Mouse (Mus musculus): ENCODE results near the gene Fam83e. TPM values are rescaled to one million over a fixed set of nuclear protein-coding genes. Genes with fewer than 3 reads are reported as not detected.

Gene Fam83e
- total and polyA plus RNA-seq, 2 experiments from 2014 or later, result 0.16 TPM; not detected in 1

GRCm38 (mm10) chr7:45742338-45742737 is 21.3 kb downstream of the Fam83e start:
- no peaks in the 10 kb centered on the region for H3K4me1 ChIP-seq (ENCODE audit: insufficient read depth, low read length)
- no peaks in the 10 kb centered on the region for H3K36me3 ChIP-seq (ENCODE audit: insufficient read depth, low read length)
- WGBS, result 33% methylated on average over 19 of the region's 19 CpGs
- no peaks in the 10 kb centered on the region for H3K27me3 ChIP-seq (ENCODE audit: insufficient read depth, low read length)
- ATAC-seq (ENCODE audit: low FRiP score), result no peak
- no peaks in the 10 kb centered on the region for H3K9me3 ChIP-seq (ENCODE audit: low read length)
- peak; percentile 50 for TF ChIP-seq CTCF (IDR thresholded peaks at IDR 0.05)
- H3K27ac ChIP-seq (ENCODE audit: low read depth, low read length), result no peak overlapping the region
- peak overlapping the region; percentile 18; the same call in 1 of the 2 replicates for H3K4me2 ChIP-seq (ENCODE audit: low read depth, low read length, poor library complexity, severe bottlenecking)
- H3K9ac ChIP-seq (replicated peaks; ENCODE audit: low read length, poor library complexity, severe bottlenecking), result no peak overlapping the region
- H3K4me3 ChIP-seq (ENCODE audit: low read depth, low read length), result no peak overlapping the region
- peak; percentile 22 for DNase-seq (ENCODE audit: low spot score)

GRCm38 (mm10) chr7:45744387-45744786 is 23.4 kb downstream of the Fam83e start:
- DNase-seq (ENCODE audit: low spot score), result peak; percentile 78
- no peaks in the 10 kb centered on the region for H3K9me3 ChIP-seq (ENCODE audit: low read length)
- TF ChIP-seq CTCF (IDR thresholded peaks at IDR 0.05), result no peak
- H3K4me2 ChIP-seq (ENCODE audit: low read depth, low read length, poor library complexity, severe bottlenecking), result no peak overlapping the region
- no peak for ATAC-seq (ENCODE audit: low FRiP score)
- no peak overlapping the region for H3K9ac ChIP-seq (replicated peaks; ENCODE audit: low read length, poor library complexity, severe bottlenecking)
- no peaks in the 10 kb centered on the region for H3K4me1 ChIP-seq (ENCODE audit: insufficient read depth, low read length)
- H3K4me3 ChIP-seq (ENCODE audit: low read depth, low read length), result no peak overlapping the region
- no peaks in the 10 kb centered on the region for H3K36me3 ChIP-seq (ENCODE audit: insufficient read depth, low read length)
- H3K27ac ChIP-seq (ENCODE audit: low read depth, low read length), result no peak overlapping the region
- no peaks in the 10 kb centered on the region for H3K27me3 ChIP-seq (ENCODE audit: insufficient read depth, low read length)
- 46% methylated on average over 2 of the region's 2 CpGs for WGBS

DNA sequence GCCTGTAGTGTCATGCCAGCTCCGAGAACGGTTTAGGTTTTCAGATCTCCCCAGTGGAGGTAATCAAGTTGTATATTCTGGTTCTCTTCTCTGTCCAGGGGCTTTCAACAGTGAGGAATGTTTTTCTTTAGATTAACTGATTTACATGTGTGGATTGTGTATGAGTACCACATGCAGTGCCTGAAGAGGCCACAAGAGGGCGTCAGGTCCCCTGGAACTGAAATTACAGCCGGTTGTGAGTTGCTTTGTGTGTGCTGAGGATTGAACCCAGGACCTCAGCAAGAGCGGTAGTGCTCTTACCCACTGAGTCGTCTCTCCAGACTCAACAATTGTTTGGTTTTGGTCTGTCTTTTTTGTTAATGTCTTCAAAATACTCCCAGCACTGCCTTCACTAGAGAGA is 25.5 kb downstream of the Fam83e start:
- Histone ChIP-seq H3K36me3 (ENCODE audit: insufficient read depth, low read length) (no peaks in the 10 kb centered on the region), H3K4me3 (ENCODE audit: low read depth, low read length) (no peak overlapping the region), H3K27ac (ENCODE audit: low read depth, low read length) (no peak overlapping the region), H3K9ac (replicated peaks; ENCODE audit: low read length, poor library complexity, severe bottlenecking) (no peak overlapping the region), H3K27me3 (ENCODE audit: insufficient read depth, low read length) (no peaks in the 10 kb centered on the region), H3K9me3 (ENCODE audit: low read length) (no peaks in the 10 kb centered on the region), H3K4me2 (ENCODE audit: low read depth, low read length, poor library complexity, severe bottlenecking) (no peak overlapping the region), H3K4me1 (ENCODE audit: insufficient read depth, low read length) (no peaks in the 10 kb centered on the region)
- ATAC-seq (ENCODE audit: low FRiP score) (no peak), DNase-seq (ENCODE audit: low spot score) (no peak)
- peak; percentile 58 for TF ChIP-seq CTCF (IDR thresholded peaks at IDR 0.05)
- 63% methylated on average over 6 of the region's 6 CpGs for WGBS

- no peaks in the 10 kb centered on the region for H3K27me3 ChIP-seq (ENCODE audit: insufficient read depth, low read length)
- H3K9me3 ChIP-seq (ENCODE audit: low read length), result no peaks in the 10 kb centered on the region
- H3K4me1 ChIP-seq (ENCODE audit: insufficient read depth, low read length), result no peaks in the 10 kb centered on the region
- no peak for ATAC-seq (ENCODE audit: low FRiP score)
- no peak for TF ChIP-seq CTCF (IDR thresholded peaks at IDR 0.05)
- DNase-seq (ENCODE audit: low spot score), result no peak
- H3K9ac ChIP-seq (replicated peaks; ENCODE audit: low read length, poor library complexity, severe bottlenecking), result no peak overlapping the region
- no peak overlapping the region for H3K4me3 ChIP-seq (ENCODE audit: low read depth, low read length)
- no peak overlapping the region for H3K4me2 ChIP-seq (ENCODE audit: low read depth, low read length, poor library complexity, severe bottlenecking)
- H3K36me3 ChIP-seq (ENCODE audit: insufficient read depth, low read length), result no peaks in the 10 kb centered on the region
- WGBS, result 80% methylated on average over 5 of the region's 5 CpGs
- no peak overlapping the region for H3K27ac ChIP-seq (ENCODE audit: low read depth, low read length)
These were observed 26.4 kb downstream of the Fam83e start for GRCm38 (mm10) chr7:45747450-45747849.

- no peak for TF ChIP-seq CTCF (IDR thresholded peaks at IDR 0.05)
- DNase-seq (ENCODE audit: low spot score), result no peak
- no peaks in the 10 kb centered on the region for H3K4me1 ChIP-seq (ENCODE audit: insufficient read depth, low read length)
- no peak overlapping the region for H3K4me2 ChIP-seq (ENCODE audit: low read depth, low read length, poor library complexity, severe bottlenecking)
- ATAC-seq (ENCODE audit: low FRiP score), result no peak
- H3K4me3 ChIP-seq (ENCODE audit: low read depth, low read length), result no peak overlapping the region
- no peak overlapping the region for H3K27ac ChIP-seq (ENCODE audit: low read depth, low read length)
- 87% methylated on average over 7 of the region's 7 CpGs for WGBS
- H3K9ac ChIP-seq (replicated peaks; ENCODE audit: low read length, poor library complexity, severe bottlenecking), result no peak overlapping the region
- H3K36me3 ChIP-seq (ENCODE audit: insufficient read depth, low read length), result no peaks in the 10 kb centered on the region
- no peaks in the 10 kb centered on the region for H3K9me3 ChIP-seq (ENCODE audit: low read length)
- H3K27me3 ChIP-seq (ENCODE audit: insufficient read depth, low read length), result no peaks in the 10 kb centered on the region
These were observed 27.1 kb downstream of the Fam83e start for GRCm38 (mm10) chr7:45748110-45748509.

- no peaks in the 10 kb centered on the region for H3K36me3 ChIP-seq (ENCODE audit: insufficient read depth, low read length)
- H3K4me2 ChIP-seq (ENCODE audit: low read depth, low read length, poor library complexity, severe bottlenecking), result no peak overlapping the region
- no peak for DNase-seq (ENCODE audit: low spot score)
- no peaks in the 10 kb centered on the region for H3K4me1 ChIP-seq (ENCODE audit: insufficient read depth, low read length)
- TF ChIP-seq CTCF (IDR thresholded peaks at IDR 0.05), result no peak
- WGBS, result 55% methylated on average over 9 of the region's 10 CpGs
- H3K27me3 ChIP-seq (ENCODE audit: insufficient read depth, low read length), result no peaks in the 10 kb centered on the region
- no peak overlapping the region for H3K27ac ChIP-seq (ENCODE audit: low read depth, low read length)
- no peak overlapping the region for H3K4me3 ChIP-seq (ENCODE audit: low read depth, low read length)
- ATAC-seq (ENCODE audit: low FRiP score), result no peak
- H3K9ac ChIP-seq (replicated peaks; ENCODE audit: low read length, poor library complexity, severe bottlenecking), result no peak overlapping the region
- no peaks in the 10 kb centered on the region for H3K9me3 ChIP-seq (ENCODE audit: low read length)
These were observed 28.4 kb downstream of the Fam83e start for GRCm38 (mm10) chr7:45749401-45749800.
